Mouse (Mus musculus) kidney, adult 2 months (tissue): ENCODE results near the gene Wdr20. TPM values are rescaled to one million over a fixed set of nuclear protein-coding genes. Genes with fewer than 3 reads are reported as not detected.

Experiments used
- DNase-seq: peaks from one replicate; pipeline ENCODE4 v3.0.0; 2021
- H3K27ac ChIP-seq: fragments of 200-500 bp; 2 replicates; pipeline ENCODE4 v1.5.1; 2012; ENCODE audit warnings: low read depth, low read length, control low read depth, inconsistent platforms; ENCODE audit not compliant: insufficient read depth
- H3K27me3 ChIP-seq: fragments of 200-500 bp; replicated peaks from 2 replicates; pipeline ENCODE4 v1.6.1; 2012; ENCODE audit warnings: mild to moderate bottlenecking, moderate library complexity, low read length, inconsistent platforms; ENCODE audit not compliant: control insufficient read depth, insufficient read depth
- H3K36me3 ChIP-seq: fragments of 200-500 bp; 2 replicates; pipeline ENCODE4 v1.6.1; 2012; ENCODE audit warnings: mild to moderate bottlenecking, moderate library complexity, low read length, inconsistent platforms; ENCODE audit not compliant: control insufficient read depth, insufficient read depth
- H3K4me1 ChIP-seq: fragments of 200-500 bp; 2 replicates; pipeline ENCODE4 v1.6.1; 2011; ENCODE audit warnings: low read length; ENCODE audit not compliant: control insufficient read depth, insufficient read depth
- H3K4me3 ChIP-seq: fragments of 200-500 bp; 2 replicates; pipeline ENCODE4 v1.5.1; 2011; ENCODE audit warnings: mild to moderate bottlenecking, low read depth, low read length, control low read depth; ENCODE audit not compliant: insufficient read depth
- CTCF ChIP-seq: fragments of 200-500 bp; conservative IDR thresholded peaks from 2 replicates; pipeline ENCODE4 v1.5.1; 2011; ENCODE audit warnings: low read depth, mild to moderate bottlenecking, control low read depth, low read length, moderate library complexity, mixed read lengths; ENCODE audit not compliant: insufficient read depth, insufficient read length
- POLR2A ChIP-seq: fragments of 200-500 bp; IDR thresholded peaks from one replicate; pipeline ENCODE4 v1.6.1; 2011; ENCODE audit warnings: low read depth, low read length, control low read depth
- WGBS: fragments of 180-500 bp; shearing (Covaris S2); methylation state at CpG from one replicate; pipeline ENCODE4 v1.1.7; 2018; 5-methylcytosine and 5-hydroxymethylcytosine counted together
- polyA plus RNA-seq: library from polyadenylated mRNA; depleted of rRNA; stranded (reverse); fragments of >200 nt; gene quantifications from 2 replicates; pipeline ENCODE4 v1.2.3, GENCODE M21; 2012

Wdr20 gene
- polyA plus RNA-seq, 1 experiment = 24.0 TPM

DNA sequence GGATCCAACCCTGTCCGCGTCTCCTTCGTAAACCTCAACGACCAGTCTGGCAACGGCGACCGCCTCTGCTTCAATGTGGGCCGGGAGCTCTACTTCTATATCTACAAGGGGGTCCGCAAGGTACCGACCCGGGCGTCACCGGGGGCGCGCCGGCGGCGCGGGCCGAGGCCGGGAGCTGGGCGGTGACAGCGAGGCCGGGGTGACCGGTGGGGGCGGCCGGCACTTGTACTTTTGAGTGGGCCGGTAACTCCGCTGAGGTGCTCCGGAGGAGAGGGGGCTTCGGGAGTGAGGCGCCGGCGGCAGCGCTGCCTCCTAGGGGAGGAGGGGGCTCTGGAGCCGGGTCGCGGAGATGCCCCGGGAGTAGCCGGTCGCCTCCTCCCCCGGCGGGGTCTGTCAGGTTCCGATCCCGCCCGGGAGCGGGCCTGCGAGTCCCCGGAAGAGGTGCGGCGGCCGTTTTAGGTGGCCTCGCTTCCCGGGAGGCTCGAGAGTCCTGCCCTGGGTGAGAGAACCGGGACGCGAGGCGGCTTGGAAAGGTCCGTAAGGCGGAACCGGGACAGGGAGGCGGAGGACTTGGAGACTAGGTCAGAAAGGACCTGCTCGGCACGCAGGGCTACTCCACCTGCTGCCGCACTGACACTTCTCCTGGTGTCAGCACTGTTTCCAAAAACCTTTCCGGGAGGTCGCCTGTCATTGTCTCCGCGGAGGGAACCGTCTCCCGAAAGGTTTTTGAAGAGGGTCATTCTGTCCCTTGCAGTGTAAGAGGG lies 596 bp downstream of the Wdr20 start:
- Histone ChIP-seq H3K27me3 (no peaks in the 10 kb centered on the region), H3K27ac (peak overlapping the region; percentile 70), H3K4me3 (peak overlapping the region; percentile 66), H3K36me3 (no peaks in the 10 kb centered on the region), H3K4me1 (peaks cover 4% of the 10 kb centered on the region; the same call in 1 of the 2 replicates)
- WGBS = 1% methylated on average over 72 of the region's 72 CpGs
- peak; percentile 54 for DNase-seq
- TF ChIP-seq CTCF (no peak), POLR2A (no peak)

DNA sequence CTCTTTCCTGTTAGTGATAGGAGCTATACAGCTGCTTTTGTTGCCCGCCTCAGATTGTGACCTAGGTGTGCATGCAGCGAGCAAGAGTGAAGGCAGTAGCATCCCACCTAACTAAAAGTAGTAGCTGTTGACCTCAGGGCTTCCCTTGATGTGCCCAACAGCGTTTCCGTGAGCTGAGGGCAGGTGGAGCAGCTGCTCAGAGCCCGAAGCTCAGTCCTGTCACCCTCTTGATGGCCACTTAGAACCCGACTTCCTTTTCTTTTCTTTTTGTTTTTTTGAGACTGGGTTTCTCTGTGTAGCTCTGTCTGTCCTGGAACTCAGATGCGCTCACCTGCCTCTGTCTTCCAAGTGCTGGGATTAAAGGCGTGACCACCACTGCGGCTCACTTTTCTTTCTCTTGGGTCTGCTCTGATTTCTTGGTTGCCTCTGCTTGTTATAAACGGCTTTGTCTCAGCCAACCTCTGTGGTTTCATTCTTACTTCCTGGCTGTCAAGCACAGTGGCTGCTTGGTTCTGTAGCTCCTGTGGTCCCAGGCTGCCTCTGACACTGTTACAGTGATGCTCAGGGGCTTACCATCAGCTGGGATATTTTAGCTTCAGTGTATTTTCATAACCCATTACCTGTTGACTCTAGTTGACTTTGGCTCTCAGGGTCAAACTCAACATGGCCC lies 13.2 kb downstream of the Wdr20 start:
- H3K27ac ChIP-seq = no peak overlapping the region
- no peak overlapping the region for H3K4me3 ChIP-seq
- 75% methylated on average over 10 of the region's 10 CpGs for WGBS
- no peak for TF ChIP-seq CTCF
- no peak for TF ChIP-seq POLR2A
- no peaks in the 10 kb centered on the region for H3K36me3 ChIP-seq
- no peak for DNase-seq
- no peaks in the 10 kb centered on the region for H3K27me3 ChIP-seq
- peaks cover 5% of the 10 kb centered on the region; the same call in 1 of the 2 replicates for H3K4me1 ChIP-seq

DNA sequence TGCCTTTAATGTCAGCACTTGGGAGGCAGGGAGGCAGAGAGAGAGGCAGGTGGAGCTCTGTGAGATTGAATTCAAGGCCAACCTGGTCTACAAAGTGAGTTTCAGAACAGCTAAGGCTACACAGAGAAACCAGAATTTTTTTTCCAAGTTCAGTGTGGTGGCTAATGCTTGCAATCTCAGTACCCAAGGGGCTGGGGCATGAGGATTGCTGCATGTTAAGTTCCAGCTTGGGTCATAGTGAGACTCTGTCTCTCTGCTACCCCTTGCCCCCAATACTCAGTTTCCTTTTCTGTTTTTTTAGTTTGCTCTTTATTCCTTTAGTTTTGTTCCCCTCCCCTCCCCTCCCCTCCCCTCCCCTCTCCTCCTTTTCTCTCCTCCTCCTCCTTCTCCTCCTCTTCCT lies 15.0 kb downstream of the Wdr20 start:
- Histone ChIP-seq H3K36me3 (no peaks in the 10 kb centered on the region), H3K27me3 (no peaks in the 10 kb centered on the region), H3K27ac (no peak overlapping the region), H3K4me3 (no peak overlapping the region), H3K4me1 (peaks cover 5% of the 10 kb centered on the region; the same call in 1 of the 2 replicates)
- no peak for TF ChIP-seq CTCF
- TF ChIP-seq POLR2A = no peak
- no peak for DNase-seq

DNA sequence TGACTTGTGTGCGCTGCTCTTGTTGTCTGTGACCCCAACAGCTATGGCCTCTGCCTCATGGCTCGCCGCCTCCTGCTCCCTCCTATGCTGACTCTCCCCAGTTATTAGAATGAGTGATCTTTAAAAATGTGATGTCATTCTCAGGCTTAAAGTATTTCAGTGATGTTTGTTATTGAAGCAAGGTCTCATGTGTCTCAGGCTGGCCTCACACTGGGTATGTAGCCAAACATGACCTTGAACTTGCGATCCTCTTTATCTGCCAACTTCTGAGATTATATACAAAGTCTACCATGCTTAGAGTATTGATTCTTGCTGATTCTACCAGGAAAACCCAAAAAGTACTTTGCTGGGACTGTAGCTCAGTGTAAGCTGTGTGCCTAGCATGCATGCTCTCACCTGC lies 16.2 kb downstream of the Wdr20 start:
- no peak for DNase-seq
- TF ChIP-seq CTCF = no peak
- no peaks in the 10 kb centered on the region for H3K36me3 ChIP-seq
- no peak overlapping the region for H3K27ac ChIP-seq
- no peaks in the 10 kb centered on the region for H3K27me3 ChIP-seq
- H3K4me3 ChIP-seq = no peak overlapping the region
- peaks cover 5% of the 10 kb centered on the region; the same call in 1 of the 2 replicates for H3K4me1 ChIP-seq
- WGBS = 98% methylated on average over 4 of the region's 4 CpGs

DNA sequence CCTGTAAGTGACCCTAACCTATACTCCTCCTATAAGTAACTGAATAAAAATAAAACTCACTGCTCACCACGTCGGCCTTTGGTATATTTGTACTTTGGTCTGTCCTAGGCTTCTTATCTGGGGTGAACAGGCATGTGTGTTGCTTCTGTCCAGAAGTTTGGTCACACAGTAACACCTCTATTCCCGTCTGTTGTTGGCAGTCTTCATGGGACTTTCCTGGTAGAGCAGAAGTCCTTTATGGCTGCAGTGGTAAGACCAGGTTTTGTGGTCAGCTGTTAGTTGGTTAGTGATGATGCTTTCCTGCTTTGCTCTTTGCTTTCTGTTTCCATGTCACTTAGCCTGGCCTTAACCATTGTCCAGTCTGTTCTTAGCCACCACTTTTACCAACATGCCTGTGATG lies 19.4 kb downstream of the Wdr20 start:
- Histone ChIP-seq H3K27me3 (no peaks in the 10 kb centered on the region), H3K27ac (no peak overlapping the region), H3K36me3 (no peaks in the 10 kb centered on the region), H3K4me3 (no peak overlapping the region), H3K4me1 (no peaks in the 10 kb centered on the region; the same call in 1 of the 2 replicates)
- DNase-seq = no peak
- WGBS = 45% methylated on average over 3 of the region's 3 CpGs
- TF ChIP-seq CTCF = no peak
- TF ChIP-seq POLR2A = no peak

DNA sequence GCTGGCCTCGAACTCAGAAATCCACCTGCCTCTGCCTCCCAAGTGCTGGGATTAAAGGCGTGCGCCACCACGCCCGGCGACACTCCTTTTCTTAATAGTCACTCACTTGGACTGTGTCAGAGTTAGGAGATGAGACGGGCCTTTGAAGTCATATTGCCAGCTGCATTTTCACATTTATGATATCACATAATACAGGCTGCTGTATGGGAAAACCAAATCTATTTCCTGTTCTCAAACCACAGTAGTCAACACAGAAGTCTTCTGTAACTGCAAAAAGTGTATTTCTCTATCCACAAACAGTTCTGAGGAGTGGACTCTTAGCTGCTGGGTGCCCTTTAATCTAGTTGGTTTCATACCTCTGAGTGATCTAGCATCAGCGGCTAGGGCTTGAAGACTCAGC lies 21.2 kb downstream of the Wdr20 start:
- DNase-seq = no peak
- WGBS = 92% methylated on average over 8 of the region's 8 CpGs
- no peak overlapping the region for H3K4me3 ChIP-seq
- no peak overlapping the region for H3K27ac ChIP-seq
- no peaks in the 10 kb centered on the region for H3K27me3 ChIP-seq
- H3K36me3 ChIP-seq = no peaks in the 10 kb centered on the region
- no peaks in the 10 kb centered on the region; the same call in 1 of the 2 replicates for H3K4me1 ChIP-seq
- TF ChIP-seq CTCF = no peak
- no peak for TF ChIP-seq POLR2A

DNA sequence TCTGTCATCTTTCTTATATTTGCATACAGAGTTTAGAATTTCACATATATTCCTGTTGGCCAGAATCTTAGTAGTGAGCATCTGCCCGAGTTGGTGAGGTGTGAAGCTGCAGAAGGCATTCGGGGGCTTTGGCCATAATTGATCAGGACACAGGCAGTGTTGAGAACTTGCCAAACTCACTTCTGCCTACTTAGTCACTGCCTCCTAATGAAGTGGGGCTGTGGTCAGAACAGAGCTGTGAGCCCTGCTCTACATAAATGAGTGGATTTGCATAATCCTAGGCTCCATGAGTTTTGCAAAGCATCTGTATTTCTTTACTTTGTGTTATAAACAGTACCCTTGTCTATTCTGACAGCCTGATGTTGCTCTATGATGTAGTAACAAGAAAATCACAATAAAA lies 24.6 kb downstream of the Wdr20 start:
- Histone ChIP-seq H3K36me3 (no peaks in the 10 kb centered on the region), H3K27ac (no peak overlapping the region), H3K4me1 (no peaks in the 10 kb centered on the region; the same call in 1 of the 2 replicates), H3K27me3 (no peaks in the 10 kb centered on the region), H3K4me3 (no peak overlapping the region)
- TF ChIP-seq CTCF = no peak
- TF ChIP-seq POLR2A = no peak
- no peak for DNase-seq
- WGBS = 64% methylated on average over 2 of the region's 2 CpGs
